In the genomic region with DNA sequence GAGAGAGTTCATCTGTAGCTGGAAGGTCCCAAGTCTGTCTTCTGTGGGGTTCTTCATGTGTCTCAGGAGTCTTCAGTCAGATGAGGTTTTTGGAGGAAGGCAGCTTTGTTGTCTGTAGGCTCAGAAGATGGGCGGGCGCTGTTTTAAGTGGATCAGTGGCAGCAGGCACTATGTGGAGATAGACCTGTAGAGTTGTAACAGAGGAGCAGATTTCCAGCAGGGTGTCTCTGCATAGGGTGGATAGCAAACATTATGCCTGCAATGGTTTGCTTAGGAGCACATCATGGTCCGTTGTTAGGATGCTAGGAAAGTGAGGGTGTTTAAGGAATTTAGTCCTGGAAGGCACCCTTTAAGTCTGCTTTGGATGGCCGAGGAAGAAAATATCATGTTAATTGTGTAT, we compare ENCODE assay signal across 16 mouse cellular contexts. TPM values are rescaled to one million over a fixed set of nuclear protein-coding genes. Genes with fewer than 3 reads are reported as not detected.
DNase-seq lines count a peak whose midpoint lies in the region; ATAC-seq and TF ChIP-seq lines count a peak whose summit lies in the region.
"Had no signal": no experiment of that assay in that cellular context is flagged by ENCODE, and none has a peak within 500 bp of the region (broad histone marks: within the 10 kb centered on the region; RNA-seq: fewer than 3 reads in every experiment).

No protein-coding gene starts in this region.

- H3K4me1 ChIP-seq in heart, embryonic 11.5 days (ENCODE audit: control insufficient read depth, insufficient read depth, low read length) = no peaks in the 10 kb centered on the region
- no peaks in the 10 kb centered on the region for H3K4me1 ChIP-seq in heart, adult 2 months (ENCODE audit: control insufficient read depth, insufficient read depth, low read length)
- H3K4me1 ChIP-seq in kidney, embryonic 15.5 days = peaks cover 10% of the 10 kb centered on the region
- H3K4me1 ChIP-seq in kidney, embryonic 16.5 days (ENCODE audit: insufficient read depth, low read length) = peaks cover 8% of the 10 kb centered on the region
- peaks cover 5% of the 10 kb centered on the region for H3K4me1 ChIP-seq in liver, embryonic 11.5 days (replicated peaks; ENCODE audit: control insufficient read depth, insufficient read depth, low read length)

- no peak for TF ChIP-seq CTCF in heart, adult 2 months (IDR thresholded peaks at IDR 0.05)

- no peak overlapping the region for H3K27ac ChIP-seq in heart, embryonic 11.5 days (ENCODE audit: low read depth, low read length)
- H3K27ac ChIP-seq in heart, adult 2 months = no peak overlapping the region
- no peak overlapping the region for H3K27ac ChIP-seq in kidney, embryonic 15.5 days
- no peak overlapping the region for H3K27ac ChIP-seq in kidney, embryonic 16.5 days (ENCODE audit: low read length)
- H3K27ac ChIP-seq in liver, embryonic 11.5 days (ENCODE audit: low read depth, low read length) = no peak overlapping the region
- H3K27ac ChIP-seq: embryonic facial prominence, embryonic 13.5 days had no signal

- no peak for DNase-seq in heart, adult 2 months
- DNase-seq in 416B (ENCODE audit: low read depth) = peak; percentile 69
- no peak for DNase-seq in liver, embryonic 11.5 days (ENCODE audit: low spot score)
- DNase-seq in left cerebral cortex, adult 8-10 months (ENCODE audit: low spot score in 2 of 2) = no peak

- peak overlapping the region; percentile 68 for H3K4me2 ChIP-seq in heart, embryonic 11.5 days
- H3K4me2 ChIP-seq in kidney, embryonic 15.5 days = peak overlapping the region; percentile 61; the same call in 1 of the 2 replicates
- H3K4me2 ChIP-seq in kidney, embryonic 16.5 days (replicated peaks; ENCODE audit: low read depth, low read length) = no peak overlapping the region
- peak overlapping the region; percentile 29; the same call in 1 of the 2 replicates for H3K4me2 ChIP-seq in liver, embryonic 11.5 days

- no peaks in the 10 kb centered on the region for H3K79me2 ChIP-seq in heart, adult 2 months (replicated peaks; ENCODE audit: control insufficient read depth, insufficient read depth, low read length)

- H3K36me3 ChIP-seq in heart, embryonic 11.5 days (ENCODE audit: control insufficient read depth, insufficient read depth, low read length) = no peaks in the 10 kb centered on the region
- H3K36me3 ChIP-seq in heart, adult 2 months (ENCODE audit: control insufficient read depth, insufficient read depth, low read length) = no peaks in the 10 kb centered on the region
- no peaks in the 10 kb centered on the region for H3K36me3 ChIP-seq in kidney, embryonic 15.5 days
- no peaks in the 10 kb centered on the region for H3K36me3 ChIP-seq in kidney, embryonic 16.5 days (ENCODE audit: insufficient read depth, low read length)
- no peaks in the 10 kb centered on the region for H3K36me3 ChIP-seq in liver, embryonic 11.5 days (ENCODE audit: control insufficient read depth, insufficient read depth, low read length)
- H3K36me3 ChIP-seq: embryonic facial prominence, embryonic 13.5 days; lung, embryonic 15.5 days had no signal

- no peak for TF ChIP-seq EP300 in heart, adult 2 months (IDR thresholded peaks at IDR 0.05; ENCODE audit: insufficient read depth, low read depth, low read length)

- 26% methylated on average over 4 of the region's 4 CpGs for WGBS in heart, embryonic 11.5 days (ENCODE audit: insufficient replicate concordance)
- 74% methylated on average over 4 of the region's 4 CpGs for WGBS in heart, adult 2 months
- WGBS in kidney, embryonic 15.5 days = 46% methylated on average over 4 of the region's 4 CpGs
- WGBS in kidney, embryonic 16.5 days = 47% methylated on average over 4 of the region's 4 CpGs
- 35% methylated on average over 4 of the region's 4 CpGs for WGBS in liver, embryonic 11.5 days

- no peak for TF ChIP-seq POLR2A in heart, adult 2 months (IDR thresholded peaks at IDR 0.05; ENCODE audit: insufficient read depth, low read depth, low read length)

- H3K4me3 ChIP-seq in heart, embryonic 11.5 days (ENCODE audit: low read depth, low read length) = peak overlapping the region; percentile 46; the same call in 1 of the 2 replicates
- H3K4me3 ChIP-seq in heart, adult 2 months = no peak overlapping the region
- H3K4me3 ChIP-seq in kidney, embryonic 15.5 days (replicated peaks) = no peak overlapping the region
- no peak overlapping the region for H3K4me3 ChIP-seq in kidney, embryonic 16.5 days (ENCODE audit: low read length)
- H3K4me3 ChIP-seq in liver, embryonic 11.5 days (ENCODE audit: low read depth, low read length) = no peak overlapping the region

- no peak overlapping the region for H3K9ac ChIP-seq in heart, embryonic 11.5 days (ENCODE audit: low read depth, low read length)
- H3K9ac ChIP-seq in heart, adult 2 months (ENCODE audit: low read depth, low read length) = no peak overlapping the region
- H3K9ac ChIP-seq in kidney, embryonic 15.5 days = no peak overlapping the region
- H3K9ac ChIP-seq in kidney, embryonic 16.5 days (replicated peaks; ENCODE audit: low read length) = no peak overlapping the region
- no peak overlapping the region for H3K9ac ChIP-seq in liver, embryonic 11.5 days (ENCODE audit: low read depth, low read length)

- no peaks in the 10 kb centered on the region for H3K27me3 ChIP-seq in heart, embryonic 11.5 days (ENCODE audit: control insufficient read depth, insufficient read depth, low read length)
- H3K27me3 ChIP-seq in heart, adult 2 months (ENCODE audit: control insufficient read depth, insufficient read depth, low read length) = no peaks in the 10 kb centered on the region
- no peaks in the 10 kb centered on the region for H3K27me3 ChIP-seq in kidney, embryonic 15.5 days
- no peaks in the 10 kb centered on the region for H3K27me3 ChIP-seq in kidney, embryonic 16.5 days (ENCODE audit: insufficient read depth, low read length)
- no peaks in the 10 kb centered on the region for H3K27me3 ChIP-seq in liver, embryonic 11.5 days (replicated peaks; ENCODE audit: control insufficient read depth, insufficient read depth, low read length)
- H3K27me3 ChIP-seq: embryonic facial prominence, embryonic 13.5 days; lung, embryonic 15.5 days had no signal

- ATAC-seq in heart, embryonic 11.5 days (replicated peaks; ENCODE audit: insufficient number of reproducible peaks, low FRiP score, low TSS enrichment) = no peak
- no peak for ATAC-seq in kidney, embryonic 15.5 days (replicated peaks; ENCODE audit: low FRiP score)
- ATAC-seq in kidney, embryonic 16.5 days (ENCODE audit: low FRiP score, low TSS enrichment) = no peak
- no peak; the same call in 1 of the 2 replicates for ATAC-seq in liver, embryonic 11.5 days (replicated peaks; ENCODE audit: low FRiP score)

- no peaks in the 10 kb centered on the region for H3K9me3 ChIP-seq in heart, embryonic 11.5 days (replicated peaks; ENCODE audit: control insufficient read depth, low read length)
- H3K9me3 ChIP-seq in kidney, embryonic 15.5 days (replicated peaks) = no peaks in the 10 kb centered on the region
- H3K9me3 ChIP-seq in kidney, embryonic 16.5 days (ENCODE audit: low read length) = no peaks in the 10 kb centered on the region
- H3K9me3 ChIP-seq in liver, embryonic 11.5 days (ENCODE audit: control insufficient read depth, low read length) = no peaks in the 10 kb centered on the region
- H3K9me3 ChIP-seq: embryonic facial prominence, embryonic 13.5 days; lung, embryonic 15.5 days had no signal

- intact Hi-C loops in heart, adult 2 months (cut with DNase I) = no loop called here

RNA-seq across cellular contexts. Expression of gene Klrb1f, which starts 2.7 kb away (rescaled TPM):
- polyA plus RNA-seq in heart, embryonic 11.5 days (2014; fragmentation: Nextera tagmentation; extraction: Ambion mirVana) = 0.40 TPM in 1 of 2 replicates, not detected in the other
- not detected for total RNA-seq in heart, adult 2 months (2021)
- 0.09 and 1.2 TPM in 2 replicates for polyA plus RNA-seq in heart, adult 2 months (2012; rRNA removed)
- polyA plus RNA-seq in kidney, embryonic 15.5 days (2015; fragmentation: Nextera tagmentation; extraction: Ambion mirVana) = 0.26 and 0.29 TPM in 2 replicates
- 0.18 and 0.21 TPM in 2 replicates for polyA plus RNA-seq in kidney, embryonic 16.5 days (2015; fragmentation: Nextera tagmentation; extraction: Ambion mirVana)
- 0.29 and 0.51 TPM in 2 replicates for polyA plus RNA-seq in liver, embryonic 11.5 days (2014; fragmentation: Nextera tagmentation; extraction: Ambion mirVana)
- not detected for total RNA-seq in left cerebral cortex, adult 8-10 months (2022)
- total RNA-seq: ES-E14; layer of hippocampus, postnatal 14 days; left cerebral cortex, postnatal 36 days had no signal
- polyA plus RNA-seq: C2C12; forebrain, embryonic 11.5 days had no signal

RNA-seq across cellular contexts. Expression of gene Clec2e, which starts 52.3 kb away (rescaled TPM):
- not detected in 2 replicates for polyA plus RNA-seq in heart, embryonic 11.5 days (2014; fragmentation: Nextera tagmentation; extraction: Ambion mirVana)
- total RNA-seq in heart, adult 2 months (2021) = under 1 TPM in 1 of 2 experiments, not detected in 1; 0.26 TPM
- polyA plus RNA-seq in heart, adult 2 months (2012; rRNA removed) = 0.06 and 0.10 TPM in 2 replicates
- 0.06 TPM in 1 of 2 replicates, not detected in the other for polyA plus RNA-seq in kidney, embryonic 15.5 days (2015; fragmentation: Nextera tagmentation; extraction: Ambion mirVana)
- polyA plus RNA-seq in kidney, embryonic 16.5 days (2015; fragmentation: Nextera tagmentation; extraction: Ambion mirVana) = not detected in 2 replicates
- polyA plus RNA-seq in liver, embryonic 11.5 days (2014; fragmentation: Nextera tagmentation; extraction: Ambion mirVana) = not detected in 2 replicates
- not detected for total RNA-seq in left cerebral cortex, adult 8-10 months (2022)
- total RNA-seq: adrenal gland, postnatal 10 days; ES-E14; layer of hippocampus, postnatal 14 days; left cerebral cortex, postnatal 36 days; megakaryocyte progenitor cell, adult 5-6 weeks had no signal
- polyA plus RNA-seq: C2C12; embryonic facial prominence, embryonic 13.5 days; forebrain, embryonic 11.5 days; lung, embryonic 15.5 days had no signal
